Mouse (Mus musculus) liver, postnatal 0 days (tissue): ENCODE measurements at regions not wholly inside any gene's neighbourhood (a gene's known extent, or its start where the extent isn't known, plus 50 kb on each side); places are given as distances from the start of the nearest gene placed in this dataset.

Experiments
- ATAC-seq: fragments of 200-750 bp; cut with Nextera tagmentation; 2 replicates; pipeline ENCODE4 v1.8.0; 2017; ENCODE audit warnings: mild to moderate bottlenecking, moderate library complexity
- DNase-seq: peaks from one replicate; pipeline ENCODE4 v3.0.0-alpha.2; 2016
- H3K27ac ChIP-seq: fragments of 300-500 bp; sonication (generic); 2 replicates; pipeline ENCODE4 v1.5.1; 2014; ENCODE audit warnings: antibody characterized with exemption, moderate library complexity, mild to moderate bottlenecking, low read depth
- H3K27me3 ChIP-seq: fragments of 300-500 bp; sonication (generic); 2 replicates; pipeline ENCODE4 v1.6.1; 2014; ENCODE audit warnings: low read length, control low read depth, mixed read lengths; ENCODE audit not compliant: insufficient read depth
- H3K36me3 ChIP-seq: fragments of 300-500 bp; sonication (generic); replicated peaks from 2 replicates; pipeline ENCODE4 v1.6.1; 2014; ENCODE audit warnings: mild to moderate bottlenecking, control low read depth, low read length, moderate library complexity, mixed read lengths; ENCODE audit not compliant: insufficient read depth
- H3K4me1 ChIP-seq: fragments of 300-500 bp; sonication (generic); 2 replicates; pipeline ENCODE4 v1.6.1; 2014; ENCODE audit warnings: antibody characterized with exemption, mild to moderate bottlenecking, control low read depth; ENCODE audit not compliant: insufficient read depth
- H3K4me2 ChIP-seq: fragments of 300-500 bp; sonication (generic); 2 replicates; pipeline ENCODE4 v1.6.1; 2014; ENCODE audit warnings: low read depth, mild to moderate bottlenecking, low read length, moderate library complexity, mixed read lengths
- H3K4me3 ChIP-seq: fragments of 300-500 bp; sonication (generic); 2 replicates; pipeline ENCODE4 v1.5.1; 2014; ENCODE audit warnings: low read depth, low read length
- H3K9ac ChIP-seq: fragments of 300-500 bp; sonication (generic); replicated peaks from 2 replicates; pipeline ENCODE4 v1.6.1; 2014; ENCODE audit warnings: mild to moderate bottlenecking, moderate library complexity
- H3K9me3 ChIP-seq: fragments of 300-500 bp; sonication (generic); 2 replicates; pipeline ENCODE4 v1.6.1; 2016; ENCODE audit warnings: mild to moderate bottlenecking, control low read depth, low read length, mixed read lengths
- CTCF ChIP-seq: sonication (generic); IDR thresholded peaks from 2 replicates; pipeline ENCODE4 v1.5.1; 2016; ENCODE audit warnings: antibody characterized with exemption, low read depth
- EP300 ChIP-seq: IDR thresholded peaks from 2 replicates; pipeline ENCODE4 v1.6.1; 2016; ENCODE audit warnings: antibody characterized with exemption, low read depth, mild to moderate bottlenecking
- WGBS: fragments of 180-500 bp; shearing (Covaris S2); extraction: QIAGEN DNeasy Blood & Tissue Kit; methylation state at CpG from one replicate; pipeline ENCODE4 v1.1.7; 2014; ENCODE audit not compliant: insufficient replicate concordance; 5-methylcytosine and 5-hydroxymethylcytosine counted together

GRCm38 (mm10) chr12:109520414-109520813, 67.8 kb downstream of the Dlk1 start:
- no peaks in the 10 kb centered on the region for H3K27me3 ChIP-seq
- no peak overlapping the region for H3K4me3 ChIP-seq
- TF ChIP-seq EP300 (no peak), CTCF (no peak)
- ATAC-seq (no peak), DNase-seq (no peak)
- 55% methylated on average over 8 of the region's 8 CpGs for WGBS
- no peaks in the 10 kb centered on the region for H3K36me3 ChIP-seq
- no peak overlapping the region for H3K4me2 ChIP-seq
- H3K4me1 ChIP-seq, result peaks cover 2% of the 10 kb centered on the region; the same call in 1 of the 2 replicates
- H3K9me3 ChIP-seq, result no peaks in the 10 kb centered on the region
- no peak overlapping the region for H3K27ac ChIP-seq
- no peak overlapping the region for H3K9ac ChIP-seq

DNA sequence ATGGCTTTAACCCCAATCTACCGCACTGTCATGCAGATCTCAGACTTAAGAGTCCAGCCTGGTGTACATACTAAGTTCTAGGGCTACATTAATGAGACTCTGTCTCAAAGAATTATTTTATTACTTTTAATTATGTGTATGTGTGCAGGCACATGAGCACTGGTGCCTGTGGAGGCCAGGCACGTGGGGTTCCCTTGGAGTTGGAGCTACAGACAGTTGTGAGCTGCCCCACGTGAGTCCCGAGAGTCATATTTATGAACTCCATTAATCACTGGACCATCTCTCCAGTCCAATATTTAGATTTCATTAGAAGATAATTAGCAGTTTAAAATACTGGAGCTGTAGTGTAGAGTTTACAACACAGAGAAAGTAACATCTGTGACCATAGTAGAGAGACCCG, 67.2 kb downstream of the Dlk1 start:
- TF ChIP-seq CTCF (no peak), EP300 (no peak)
- 70% methylated on average over 5 of the region's 5 CpGs for WGBS
- H3K4me2 ChIP-seq, result no peak overlapping the region
- H3K27ac ChIP-seq, result no peak overlapping the region
- peaks cover 2% of the 10 kb centered on the region; the same call in 1 of the 2 replicates for H3K4me1 ChIP-seq
- H3K27me3 ChIP-seq, result no peaks in the 10 kb centered on the region
- ATAC-seq (no peak), DNase-seq (no peak)
- no peaks in the 10 kb centered on the region for H3K9me3 ChIP-seq
- H3K36me3 ChIP-seq, result no peaks in the 10 kb centered on the region
- H3K9ac ChIP-seq, result no peak overlapping the region
- no peak overlapping the region for H3K4me3 ChIP-seq

DNA sequence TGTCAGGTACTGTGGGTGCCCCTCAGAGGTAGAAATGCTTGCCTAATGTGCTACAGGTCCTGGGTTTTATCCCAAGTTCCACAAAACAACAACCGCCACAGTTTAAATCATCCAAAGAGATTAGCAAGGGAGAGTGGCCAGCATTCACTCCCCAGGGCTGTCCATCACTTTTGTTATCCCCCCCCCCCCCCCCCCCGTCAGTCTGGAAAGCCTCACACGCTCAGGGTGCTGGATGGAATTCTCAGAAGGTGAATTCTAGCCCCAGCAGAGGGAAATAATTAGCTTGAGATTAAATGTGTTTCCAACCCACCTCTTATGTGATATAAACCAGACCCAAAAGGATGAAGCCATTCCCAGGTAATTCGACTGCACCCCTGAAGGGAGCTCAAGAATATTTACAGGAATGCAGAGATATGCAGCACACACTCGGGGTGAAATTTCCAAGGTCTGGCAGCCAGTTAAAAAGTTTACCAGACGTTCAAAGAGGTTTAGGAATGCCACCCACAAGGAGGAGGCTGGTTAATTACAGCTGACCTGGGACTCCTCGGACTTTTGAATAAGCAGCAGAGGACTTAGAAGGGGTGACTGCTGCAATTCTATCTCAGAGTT, 65.9 kb downstream of the Dlk1 start:
- 63% methylated on average over 7 of the region's 7 CpGs for WGBS
- Histone ChIP-seq H3K9me3 (no peaks in the 10 kb centered on the region), H3K4me3 (no peak overlapping the region), H3K4me1 (peaks cover 5% of the 10 kb centered on the region), H3K36me3 (no peaks in the 10 kb centered on the region), H3K27me3 (no peaks in the 10 kb centered on the region), H3K4me2 (no peak overlapping the region), H3K27ac (no peak overlapping the region), H3K9ac (no peak overlapping the region)
- DNase-seq (no peak), ATAC-seq (no peak)
- TF ChIP-seq EP300 (no peak), CTCF (no peak)

DNA sequence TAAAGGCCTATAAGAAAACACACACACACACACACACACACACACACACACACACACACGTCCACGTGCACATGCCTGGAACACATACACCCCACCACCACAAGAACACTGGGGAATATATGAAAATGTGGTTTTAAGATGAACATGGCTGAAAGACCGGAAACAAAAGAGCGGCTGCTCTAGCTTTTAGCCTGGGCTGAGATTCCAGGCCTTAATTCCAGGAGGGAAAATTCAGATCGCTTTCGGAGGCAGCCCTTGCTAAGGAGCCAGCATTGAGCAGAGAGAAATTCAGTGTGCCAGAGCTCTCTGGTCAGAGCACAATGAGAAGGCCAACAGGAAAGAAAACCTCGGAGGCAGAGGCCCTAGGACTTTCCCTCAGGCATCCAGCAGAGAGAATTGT, 65.1 kb downstream of the Dlk1 start:
- no peak overlapping the region for H3K9ac ChIP-seq
- WGBS, result 70% methylated on average over 7 of the region's 7 CpGs

DNA sequence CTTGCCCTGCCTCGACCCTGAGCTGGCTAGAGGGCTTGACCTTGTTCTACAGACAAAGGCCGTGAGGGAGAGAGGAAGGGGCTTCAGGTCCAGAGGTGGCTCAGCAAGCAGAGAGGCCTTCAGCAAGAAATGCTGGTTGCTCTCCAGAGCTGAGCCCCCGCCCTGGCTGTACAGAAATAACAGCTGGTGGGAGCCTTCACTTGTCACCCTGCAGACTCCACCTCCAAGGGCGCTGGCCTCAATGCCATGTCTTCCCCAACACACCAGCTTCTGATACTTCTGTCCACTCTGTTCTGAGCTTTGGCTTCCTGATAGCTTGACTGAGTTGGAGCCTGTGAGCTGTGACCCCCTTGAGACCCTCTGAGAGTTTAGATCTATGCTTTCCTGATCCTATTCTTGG, 64.3 kb downstream of the Dlk1 start:
- no peaks in the 10 kb centered on the region for H3K9me3 ChIP-seq
- DNase-seq (no peak), ATAC-seq (no peak)
- no peaks in the 10 kb centered on the region for H3K27me3 ChIP-seq
- no peak overlapping the region for H3K9ac ChIP-seq
- H3K27ac ChIP-seq, result no peak overlapping the region
- TF ChIP-seq CTCF (no peak), EP300 (no peak)
- H3K36me3 ChIP-seq, result no peaks in the 10 kb centered on the region
- peaks cover 15% of the 10 kb centered on the region for H3K4me1 ChIP-seq
- H3K4me2 ChIP-seq, result no peak overlapping the region
- 55% methylated on average over 4 of the region's 4 CpGs for WGBS
- no peak overlapping the region for H3K4me3 ChIP-seq

More for the DNA sequence above, 65.1 kb downstream of the Dlk1 start:
- H3K36me3 ChIP-seq, result no peaks in the 10 kb centered on the region
- H3K4me2 ChIP-seq, result no peak overlapping the region
- H3K27ac ChIP-seq, result no peak overlapping the region
- H3K4me3 ChIP-seq, result no peak overlapping the region
- ATAC-seq, result no peak
- H3K4me1 ChIP-seq, result peaks cover 9% of the 10 kb centered on the region
- no peaks in the 10 kb centered on the region for H3K9me3 ChIP-seq
- no peak for DNase-seq
- no peaks in the 10 kb centered on the region for H3K27me3 ChIP-seq
- no peak for TF ChIP-seq EP300
- TF ChIP-seq CTCF, result no peak

- Histone ChIP-seq H3K36me3 (no peaks in the 10 kb centered on the region), H3K27ac (no peak overlapping the region), H3K27me3 (no peaks in the 10 kb centered on the region), H3K9me3 (no peaks in the 10 kb centered on the region), H3K9ac (no peak overlapping the region), H3K4me3 (no peak overlapping the region), H3K4me2 (no peak overlapping the region), H3K4me1 (peaks cover 31% of the 10 kb centered on the region)
- no peak for ATAC-seq
- TF ChIP-seq CTCF (no peak), EP300 (no peak)
- DNase-seq, result no peak
- WGBS, result 81% methylated on average over 9 of the region's 9 CpGs
These were observed 61.7 kb downstream of the Dlk1 start for GRCm38 (mm10) chr12:109514292-109514818.
